Mouse (Mus musculus) left cerebral cortex, postnatal 14 days (tissue): ENCODE results near the gene Tacc3. TPM values are rescaled to one million over a fixed set of nuclear protein-coding genes. Genes with fewer than 3 reads are reported as not detected.

Source experiments
- DNase-seq, 2 experiments: peaks; one replicate each; pipeline ENCODE4 v3.0.0; 2021 to 2022; ENCODE audit warnings: low spot score in 2 of 2, mixed read lengths in 1 of 2
- intact Hi-C: fragments of 180-260 bp; cut with DNase I; formaldehyde crosslinking; loops from one replicate; pipeline ENCODE4 v1.15.1; 2025
- total RNA-seq, 2 experiments: library from RNA; stranded (reverse); gene quantifications; 2 replicates each; pipeline ENCODE4 v1.2.3; 2021

Tacc3 gene
- total RNA-seq, 2 experiments from 2014 or later: 9.1 to 11.2 TPM

GRCm38 (mm10) chr5:33709037-33709436, 51.1 kb downstream of the Tacc3 start:
- DNase-seq: no peak
- intact Hi-C loops: no loop called here

GRCm38 (mm10) chr5:33712550-33712949, 54.6 kb downstream of the Tacc3 start:
- no peak for DNase-seq
- intact Hi-C loops: no loop called here

- intact Hi-C loops: no loop called here
- DNase-seq: no peak
These were observed 57.3 kb downstream of the Tacc3 start for GRCm38 (mm10) chr5:33715182-33715581.

DNA sequence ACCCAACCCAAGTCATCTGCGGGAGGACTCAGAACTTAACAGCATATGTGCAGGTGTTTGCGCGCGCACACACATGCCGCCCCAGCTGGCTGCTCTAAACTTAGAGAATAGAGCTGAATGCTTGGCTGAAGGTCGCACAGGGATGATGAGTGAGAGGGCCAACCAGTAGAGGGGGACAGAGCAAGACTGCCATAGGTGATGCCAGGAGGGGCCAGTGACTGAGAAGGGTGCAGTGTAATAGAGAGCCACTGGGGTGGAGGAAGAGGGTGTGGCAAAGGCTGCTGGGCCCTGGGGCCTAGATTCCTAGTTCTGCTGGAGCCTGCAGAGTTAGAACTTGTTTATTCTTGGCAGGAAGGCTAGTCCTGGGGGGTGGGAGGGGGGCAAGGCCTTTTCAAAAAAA, 58.5 kb downstream of the Tacc3 start:
- intact Hi-C loops: no loop called here
- no peak for DNase-seq

DNA sequence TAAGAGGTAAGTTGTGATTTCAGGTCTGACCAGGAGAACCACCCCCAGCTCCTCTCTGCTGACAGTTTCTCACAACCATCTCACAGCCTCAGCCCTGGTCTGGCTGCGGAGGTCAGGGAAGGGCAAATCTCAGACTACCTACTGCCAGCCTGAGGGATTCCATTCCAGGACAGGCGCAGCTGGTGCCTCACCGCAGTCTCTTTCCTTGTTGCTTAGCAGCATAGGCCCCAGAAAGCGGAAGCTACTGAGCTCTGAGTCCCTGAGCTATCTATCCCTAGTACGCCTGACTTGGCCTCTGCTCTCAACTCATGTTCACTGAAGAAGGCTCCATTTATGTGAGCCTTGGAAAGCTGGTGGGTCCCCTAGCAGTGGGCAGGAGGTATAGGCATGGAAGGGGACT, 60.5 kb downstream of the Tacc3 start:
- no peak for DNase-seq
- intact Hi-C loops: no loop called here

DNA sequence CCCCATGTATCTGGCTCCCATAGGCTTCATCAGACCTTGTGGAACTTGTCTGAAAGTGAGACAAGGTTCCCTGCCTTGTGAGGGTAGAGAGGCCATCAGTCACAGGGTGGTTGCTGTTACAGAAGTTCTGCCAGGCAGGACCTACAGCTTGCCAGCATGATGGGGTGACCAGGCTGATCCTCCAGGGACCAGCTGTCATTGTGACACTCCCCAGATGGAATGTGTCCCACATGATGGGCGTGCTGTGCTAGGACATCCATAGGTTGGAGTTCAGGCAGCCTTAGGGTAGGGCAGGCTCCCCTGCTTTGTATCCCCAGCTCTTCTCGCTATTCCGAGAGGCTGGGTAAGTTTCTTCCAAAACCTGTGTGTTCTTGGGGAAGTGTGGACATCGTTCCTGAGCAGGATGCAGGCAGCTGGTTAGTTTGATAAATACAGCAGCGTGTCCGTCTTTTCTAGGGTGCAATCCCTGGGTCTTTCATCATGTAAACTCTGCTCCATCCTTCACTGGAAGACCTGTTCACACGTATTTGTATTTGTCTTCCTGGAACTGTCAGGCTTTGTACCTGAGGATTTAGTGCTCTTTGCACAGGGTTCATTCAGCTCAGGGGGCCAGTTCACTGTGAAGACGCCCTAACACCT, 63.0 kb downstream of the Tacc3 start:
- no peak for DNase-seq
- intact Hi-C loops: no loop called here

DNA sequence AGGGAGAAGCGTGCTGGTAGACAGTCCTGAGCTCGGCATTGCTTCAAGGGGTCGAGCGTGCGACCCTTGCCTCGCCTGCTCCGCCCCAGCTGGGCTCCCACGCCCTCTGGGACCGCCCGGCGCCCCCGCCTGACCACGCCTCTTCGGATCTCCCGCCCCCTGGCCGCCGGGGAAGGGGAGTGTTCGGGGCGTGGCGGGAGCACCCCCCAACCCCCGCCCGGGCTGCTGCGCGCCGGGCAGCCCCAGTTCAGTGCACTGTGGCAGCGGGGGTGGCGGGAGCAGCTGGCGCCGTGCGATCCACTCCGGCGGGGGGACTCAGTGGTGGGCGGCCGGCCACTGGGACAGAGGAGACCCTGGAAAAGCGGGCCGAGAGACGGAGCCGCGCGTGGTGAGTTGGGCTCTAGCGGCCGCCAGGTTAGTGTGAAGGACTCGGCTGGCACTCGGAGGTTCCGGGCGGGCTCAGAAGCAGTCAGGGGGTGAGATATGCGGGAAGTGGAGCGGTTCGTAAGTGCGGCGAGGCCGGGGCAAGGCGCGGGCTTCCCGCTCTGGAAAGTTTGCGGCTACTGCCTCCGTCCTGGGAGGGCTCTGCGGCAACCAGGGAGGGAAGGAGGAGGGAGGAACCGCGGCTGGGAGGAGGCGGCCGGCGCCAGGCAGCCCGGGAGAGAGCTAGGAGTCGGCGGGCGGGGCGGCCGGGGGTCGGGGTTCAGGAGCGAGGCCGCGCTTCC, 63.8 kb downstream of the Tacc3 start, which contains the start of gene Fgfr3:
Gene Fgfr3, plus strand, starts transcription at position 134 of the 725 bp plus-strand sequence.
- intact Hi-C loops: no loop called here
- peak in 1 of 2 experiments; percentile 29 for DNase-seq

- intact Hi-C loops: no loop called here
- DNase-seq: no peak
These were observed 64.5 kb downstream of the Tacc3 start for GRCm38 (mm10) chr5:33722266-33723018.

- intact Hi-C loops: no loop called here
- DNase-seq: no peak
These were observed 65.2 kb downstream of the Tacc3 start for GRCm38 (mm10) chr5:33723019-33723640.

DNA sequence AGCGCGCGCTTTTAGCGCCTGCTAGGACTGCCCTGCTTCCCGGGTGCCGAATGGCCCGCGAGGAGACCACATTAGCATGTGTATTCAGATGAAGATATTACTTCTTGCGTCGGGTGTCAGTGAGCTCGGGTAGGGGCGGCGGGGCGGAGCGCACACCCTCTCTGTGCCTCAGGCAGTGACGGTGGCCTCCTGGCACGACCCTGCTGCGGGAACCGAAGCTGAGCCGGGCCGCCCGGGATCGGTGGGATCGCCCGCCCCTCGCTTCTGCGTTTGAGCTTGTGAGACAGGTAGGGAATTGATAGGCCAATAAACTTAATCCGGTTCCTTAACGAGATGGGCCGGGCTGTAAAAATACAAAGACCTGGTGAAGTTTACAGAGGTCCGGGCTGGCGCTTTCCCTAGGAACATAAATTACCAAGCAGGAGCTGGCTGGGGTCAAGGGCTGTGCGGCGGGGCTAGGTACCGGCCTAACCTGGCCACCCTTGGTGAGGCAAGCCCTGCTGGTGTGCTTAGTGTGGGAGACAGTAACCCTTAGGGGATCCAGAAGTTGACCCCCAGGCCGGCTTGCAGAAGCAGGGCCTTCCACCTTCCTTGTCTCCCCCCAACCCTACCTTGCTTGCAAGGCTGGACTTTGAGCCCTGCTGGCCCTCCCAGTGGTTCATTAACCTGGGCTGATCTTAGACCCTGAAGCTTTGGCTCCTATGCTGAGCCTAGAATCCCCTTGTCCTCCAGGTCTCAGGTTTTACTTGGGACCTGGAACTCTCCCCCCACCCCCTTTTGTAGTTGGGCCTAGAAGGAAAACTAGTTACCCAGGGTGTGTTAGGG, 65.9 kb downstream of the Tacc3 start:
- intact Hi-C loops: no loop called here

GRCm38 (mm10) chr5:33726081-33726647, 68.2 kb downstream of the Tacc3 start:
- DNase-seq: peak; percentile 51 to 71

More for the DNA sequence above, 65.9 kb downstream of the Tacc3 start:
- DNase-seq: no peak

DNA sequence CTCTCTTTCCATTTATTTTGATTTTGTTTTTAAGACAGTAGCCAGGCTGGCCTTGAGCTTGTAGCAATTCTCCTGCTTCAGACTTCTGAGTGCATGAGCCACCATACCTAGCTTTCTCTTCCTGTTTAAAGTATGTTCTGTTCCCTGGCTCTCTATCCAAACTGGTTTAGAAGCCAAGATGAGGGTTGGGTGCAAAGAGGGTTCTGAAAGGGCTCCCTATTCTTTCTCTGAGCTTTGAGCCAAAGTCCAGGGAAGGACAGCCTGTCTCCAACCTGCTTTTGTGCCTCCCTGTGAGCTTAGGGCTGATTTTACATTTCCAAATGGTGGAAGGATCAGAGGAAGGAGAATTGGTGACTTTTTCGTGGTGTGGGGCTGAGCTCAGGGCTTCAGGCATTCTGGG, 69.0 kb downstream of the Tacc3 start:
- no peak for DNase-seq
- intact Hi-C loops: no loop called here

More at GRCm38 (mm10) chr5:33726081-33726647, 68.2 kb downstream of the Tacc3 start:
- intact Hi-C loops: no loop called here

Other genes with a start within 250 kb of the Tacc3 start
- not detected for gene Nkx1-1, start 224.2 kb upstream of the Tacc3 start, total RNA-seq
- 10 to 100 TPM; 22.4 to 23.9 TPM for gene Fam53a, start 28.5 kb upstream of the Tacc3 start, total RNA-seq
- gene Gm9903, start 28.2 kb upstream of the Tacc3 start, total RNA-seq: 1 to 10 TPM in 1 of 2 experiments, under 1 TPM in 1; 0.72 to 1.3 TPM
- 10 to 100 TPM; 23.6 to 27.7 TPM for gene Slbp, start 5.6 kb upstream of the Tacc3 start, total RNA-seq
- gene Tmem129, start 288 bp downstream of the Tacc3 start, total RNA-seq: 10 to 100 TPM; 24.9 to 26.7 TPM
- gene Fgfr3, start 63.5 kb downstream of the Tacc3 start, total RNA-seq: 100 to 1,000 TPM; 109 to 111 TPM
- gene Letm1, start 124.7 kb downstream of the Tacc3 start, total RNA-seq: 100 to 1,000 TPM; 104 to 111 TPM
- 100 to 1,000 TPM; 127 to 142 TPM for gene Nsd2, start 162.6 kb downstream of the Tacc3 start, total RNA-seq